9 mouse cellular contexts compared by ENCODE assay signal in the genomic region with DNA sequence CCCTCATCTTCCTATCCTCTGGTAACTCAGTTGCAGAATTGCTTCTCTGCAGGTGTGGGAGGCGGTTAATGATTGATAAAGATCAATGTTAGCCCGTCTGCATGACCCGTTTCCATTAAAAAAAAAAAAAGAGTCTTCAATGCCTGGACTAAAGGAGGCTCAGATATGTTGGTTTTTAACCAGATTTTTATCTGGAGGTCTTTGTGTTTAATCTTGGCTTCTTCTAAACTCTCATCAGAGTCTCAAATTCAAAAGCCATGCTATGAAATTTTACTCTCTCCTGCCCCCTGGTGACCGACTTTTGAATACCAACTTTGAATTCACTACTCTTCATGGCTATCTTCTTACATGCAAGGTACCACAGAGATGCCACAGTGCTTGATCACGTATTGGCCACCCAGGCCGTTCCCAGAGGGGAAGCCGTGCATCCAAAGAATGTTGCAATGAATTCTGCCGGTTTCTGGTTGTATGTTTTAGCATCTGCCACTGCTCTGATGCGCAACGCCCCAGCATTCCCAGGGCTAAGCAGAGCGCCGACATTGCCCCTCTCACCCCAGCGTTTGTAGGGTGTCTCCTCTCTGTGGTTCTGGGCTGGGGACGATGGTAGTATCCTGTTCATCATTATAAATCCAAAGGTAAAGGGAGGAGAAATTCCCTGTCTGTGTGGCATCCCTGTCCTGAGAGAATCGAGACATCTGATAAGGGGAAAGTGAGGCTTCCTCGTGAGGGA.
A peak's percentile ranks its signal among the peaks of the same experiment; 100 is the strongest.
DNase-seq lines count a peak whose midpoint lies in the region; ATAC-seq lines count a peak whose summit lies in the region.
"Had no signal": no experiment of that assay in that cellular context is flagged by ENCODE, and none has a peak within 500 bp of the region (broad histone marks: within the 10 kb centered on the region; RNA-seq: fewer than 3 reads in every experiment).

No protein-coding gene starts in this region.

- no peak for ATAC-seq in kidney, embryonic 16.5 days (ENCODE audit: low FRiP score, low TSS enrichment)
- no peak for ATAC-seq in monocyte, adult 5-6 weeks (replicated peaks; ENCODE audit: insufficient number of reproducible peaks, low FRiP score, low TSS enrichment, poor library complexity, severe bottlenecking)

- DNase-seq in kidney, adult 18-20 months, result peak; percentile 71
- DNase-seq in MN1 (ENCODE audit: low spot score), result peak; percentile 77
- DNase-seq in cerebellum, postnatal 14 days, result peak; percentile 83 to 86
- DNase-seq in heart, postnatal 10 days, result peak; percentile 83 to 92
- DNase-seq in left cerebral cortex, postnatal 10 days (ENCODE audit: extremely low spot score in 1 of 2, low spot score in 2 of 2), result peak; percentile 58 to 70
- DNase-seq in retina, adult 2 months (ENCODE audit: low read depth, low spot score), result peak; percentile 32

- H3K9ac ChIP-seq in kidney, embryonic 16.5 days (replicated peaks; ENCODE audit: low read length), result no peak overlapping the region

- intact Hi-C loops in heart, postnatal 10 days (cut with DNase I), result loop anchor here (1.0 to 2.0 kb wide), 3 partner anchors 74 to 153 kb away; partner anchors contain the start of gene Il17rd
- intact Hi-C loops in left cerebral cortex, postnatal 10 days (cut with DNase I), result loop anchor here (5.0 kb wide), 1 partner anchor 71 kb away; the partner anchor contains the start of gene Arhgef3

- H3K9me3 ChIP-seq in kidney, embryonic 16.5 days (ENCODE audit: low read length), result no peaks in the 10 kb centered on the region
- H3K9me3 ChIP-seq: megakaryocyte, embryonic 14.5 days had no signal

- no peak overlapping the region for H3K4me2 ChIP-seq in kidney, embryonic 16.5 days (replicated peaks; ENCODE audit: low read depth, low read length)

- no peaks in the 10 kb centered on the region for H3K27me3 ChIP-seq in kidney, embryonic 16.5 days (ENCODE audit: insufficient read depth, low read length)

- H3K27ac ChIP-seq in kidney, embryonic 16.5 days (ENCODE audit: low read length), result no peak overlapping the region

- H3K4me1 ChIP-seq in kidney, embryonic 16.5 days (ENCODE audit: insufficient read depth, low read length), result peaks cover 13% of the 10 kb centered on the region

- no peaks in the 10 kb centered on the region for H3K36me3 ChIP-seq in kidney, embryonic 16.5 days (ENCODE audit: insufficient read depth, low read length)

- H3K4me3 ChIP-seq in kidney, embryonic 16.5 days (ENCODE audit: low read length), result no peak overlapping the region
- H3K4me3 ChIP-seq: megakaryocyte, embryonic 14.5 days had no signal

- 57% methylated on average over 16 of the region's 16 CpGs for WGBS in kidney, embryonic 16.5 days

Comparison
In these comparisons a context has a peak if more than half of its experiments do, and no peak if none do; other contexts are left out.
1. DNase-seq: peak in every context shown above with its lines; median percentile 88 in heart, postnatal 10 days; 84 in cerebellum, postnatal 14 days; 77 in MN1; 71 in kidney, adult 18-20 months; 64 in left cerebral cortex, postnatal 10 days; 32 in retina, adult 2 months.